Mouse (Mus musculus): ENCODE results near the gene Rap2a. TPM values are rescaled to one million over a fixed set of nuclear protein-coding genes. Genes with fewer than 3 reads are reported as not detected.

Rap2a gene
- total RNA-seq, 2 experiments from 2014 or later = 20.4 to 23.4 TPM

DNA sequence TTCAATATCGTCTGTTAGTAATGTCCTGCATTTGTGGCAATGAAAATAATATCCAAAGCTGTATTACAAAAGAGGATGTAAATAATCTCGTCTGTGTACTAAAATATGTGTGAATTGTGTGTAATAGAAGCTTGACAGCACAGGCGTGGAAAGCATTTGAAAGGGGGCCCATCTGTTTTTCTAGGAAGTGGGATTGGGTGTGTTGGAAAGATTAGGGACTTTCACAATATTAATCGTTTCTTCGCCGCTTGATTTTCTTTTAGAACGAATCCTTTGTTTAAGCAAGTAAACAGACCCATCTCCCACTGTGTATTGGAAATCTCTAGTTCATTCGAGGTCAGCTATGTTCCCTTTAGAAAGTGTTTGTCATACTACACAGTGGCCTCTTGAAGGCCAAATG, 64.2 kb downstream of the Rap2a start:
- no peak for DNase-seq

DNA sequence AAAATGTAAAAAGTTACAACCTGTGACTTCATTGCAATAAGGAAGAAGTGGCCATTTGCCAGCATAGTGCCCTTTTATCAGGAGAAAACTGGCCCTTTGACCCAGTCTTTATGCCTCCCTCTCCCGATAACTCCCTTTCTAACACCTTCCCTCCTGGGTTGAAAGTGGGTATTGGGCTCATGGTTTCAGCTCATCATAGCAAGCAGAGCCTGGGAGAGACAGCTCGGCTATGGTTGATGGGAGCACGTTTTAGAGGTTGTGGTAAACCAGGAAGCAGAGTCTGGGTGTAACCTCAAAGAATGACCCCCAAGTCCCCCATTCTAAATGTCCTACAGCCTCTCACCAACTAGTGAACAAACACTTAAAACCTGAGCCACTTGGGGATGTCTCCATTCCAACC, 64.7 kb downstream of the Rap2a start:
- no peak for DNase-seq

DNA sequence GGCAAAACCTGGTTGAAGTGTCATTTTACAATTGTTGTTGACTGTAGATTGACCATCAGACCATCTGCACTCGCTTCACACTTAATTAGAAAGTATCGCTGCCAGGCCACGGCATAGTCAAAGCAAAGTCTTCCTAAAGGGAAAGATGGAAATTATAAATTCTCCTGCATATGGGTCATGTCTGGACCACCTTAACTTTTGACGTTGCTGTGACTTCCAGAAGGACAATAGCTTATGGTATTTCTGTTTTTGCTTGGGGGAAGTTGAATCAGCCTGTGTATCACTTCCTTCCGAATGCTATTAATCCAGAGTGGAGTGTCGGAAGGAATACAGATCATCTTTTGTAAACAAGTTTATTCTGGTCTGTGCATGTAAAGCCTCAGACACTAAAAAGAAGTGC, 65.6 kb downstream of the Rap2a start:
- DNase-seq = no peak

DNA sequence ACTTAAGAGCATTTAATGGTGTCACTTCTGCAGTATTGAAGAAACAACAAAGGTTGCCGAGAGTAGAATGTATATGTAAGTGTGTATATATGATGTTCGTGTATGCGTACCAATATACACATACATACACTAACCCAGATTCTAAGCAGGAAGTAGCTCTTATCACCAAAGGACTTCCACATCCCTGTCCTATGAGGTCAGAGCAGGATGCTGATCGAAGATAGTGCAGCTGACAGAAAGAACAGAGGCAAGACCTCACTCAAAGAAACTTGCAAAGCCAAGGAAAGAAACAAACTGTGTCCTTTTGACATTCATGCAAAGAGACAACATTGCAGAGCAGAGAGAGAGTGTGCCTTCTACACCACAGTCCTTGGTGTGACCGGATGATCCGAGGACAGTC, 66.3 kb downstream of the Rap2a start:
- DNase-seq = no peak

DNA sequence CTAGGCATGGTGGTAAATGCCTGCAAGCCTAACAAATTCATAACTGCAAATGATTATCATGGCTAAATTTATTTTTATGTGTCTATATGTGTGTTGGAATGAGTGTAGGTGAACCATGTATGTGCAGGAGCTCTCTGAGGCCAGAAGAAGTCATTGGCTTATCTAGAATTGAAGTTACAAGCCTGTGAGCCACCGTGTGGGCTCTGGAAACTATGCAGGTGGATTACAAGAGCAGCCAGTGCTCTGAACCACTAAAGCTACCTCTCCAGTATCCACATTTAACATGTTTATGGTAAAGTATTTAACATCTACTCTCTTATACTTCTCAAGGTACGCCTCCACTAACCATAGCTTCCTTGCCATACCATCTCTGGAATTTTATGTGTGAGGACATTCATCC, 66.7 kb downstream of the Rap2a start:
- no peak for DNase-seq

Other genes starting within 250 kb of the Rap2a start
- 100 to 1,000 TPM; 182 to 201 TPM for gene Mbnl2, start 202.8 kb upstream of the Rap2a start, total RNA-seq (2021)